ENCODE assay signal across 16 mouse cellular contexts in genomic region chr17:65657958-65658357, GRCm38 (mm10). TPM values are rescaled to one million over a fixed set of nuclear protein-coding genes. Genes with fewer than 3 reads are reported as not detected.
"Had no signal": no experiment of that assay in that cellular context is flagged by ENCODE, and none has a peak within 500 bp of the region (broad histone marks: within the 10 kb centered on the region; RNA-seq: fewer than 3 reads in every experiment).

No protein-coding gene starts in this region.

- H3K9ac ChIP-seq: kidney, embryonic 15.5 days; liver, embryonic 15.5 days; midbrain, embryonic 12.5 days had no signal

- DNase-seq: kidney, adult 2 months; kidney, postnatal 14 days; layer of hippocampus, adult 9-11 months; right cerebral cortex, adult 18-20 months; right cerebral cortex, postnatal 25 days had no signal

- H3K27ac ChIP-seq: kidney, embryonic 15.5 days; limb, embryonic 10.5 days; midbrain, embryonic 12.5 days had no signal

- H3K4me2 ChIP-seq: kidney, embryonic 15.5 days; liver, embryonic 11.5 days; liver, embryonic 15.5 days; midbrain, embryonic 12.5 days had no signal

- H3K36me3 ChIP-seq: kidney, embryonic 15.5 days; liver, embryonic 15.5 days had no signal

- H3K4me3 ChIP-seq: kidney, embryonic 15.5 days; limb, embryonic 10.5 days; liver, embryonic 15.5 days; midbrain, embryonic 12.5 days had no signal

- H3K27me3 ChIP-seq: kidney, embryonic 15.5 days; liver, embryonic 15.5 days; midbrain, embryonic 12.5 days had no signal

- ATAC-seq: intestine, embryonic 16.5 days; midbrain, embryonic 16.5 days had no signal

- H3K9me3 ChIP-seq: kidney, embryonic 15.5 days; limb, embryonic 10.5 days; liver, embryonic 15.5 days; midbrain, embryonic 12.5 days had no signal

- H3K4me1 ChIP-seq: kidney, embryonic 15.5 days; limb, embryonic 10.5 days; midbrain, embryonic 12.5 days had no signal

RNA-seq across cellular contexts. Expression of gene Txndc2, which starts 16.0 kb away (rescaled TPM):
- total RNA-seq: layer of hippocampus, adult 18-20 months; megakaryocyte-erythroid progenitor cell, adult 5-6 weeks had no signal
- polyA plus RNA-seq: intestine, embryonic 16.5 days; kidney, embryonic 15.5 days; limb, embryonic 10.5 days; liver, embryonic 11.5 days; liver, embryonic 15.5 days; midbrain, embryonic 16.5 days; small intestine, adult 2 months; stomach, embryonic 16.5 days had no signal
